Mouse (Mus musculus): ENCODE results near the gene Ankrd44. TPM values are rescaled to one million over a fixed set of nuclear protein-coding genes. Genes with fewer than 3 reads are reported as not detected.

Gene Ankrd44
- polyA plus RNA-seq, 1 experiment: 7.1 TPM

GRCm38 (mm10) chr1:54597594-54598217, 328.5 kb downstream of the Ankrd44 start:
- no peak for DNase-seq (ENCODE audit: low read depth, low spot score)
- 70% methylated on average over 4 of the region's 4 CpGs for WGBS

- 84% methylated on average over 2 of the region's 2 CpGs for WGBS
- DNase-seq (ENCODE audit: low read depth, low spot score): no peak
Observed at GRCm38 (mm10) chr1:54596151-54596550, 330.0 kb downstream of the Ankrd44 start.

Other genes with a start within 250 kb of the Ankrd44 start
- gene Sf3b1, start 101.1 kb upstream of the Ankrd44 start, polyA plus RNA-seq (2012; rRNA removed): 29.4 and 42.6 TPM in 2 replicates
- 7.8 and 10.2 TPM in 2 replicates for gene Coq10b, start 126.4 kb upstream of the Ankrd44 start, polyA plus RNA-seq (2012; rRNA removed)
- gene Hspe1, start 161.7 kb upstream of the Ankrd44 start, polyA plus RNA-seq (2012; rRNA removed): 30.4 and 31.1 TPM in 2 replicates
- gene Hspd1, start 161.9 kb upstream of the Ankrd44 start, polyA plus RNA-seq (2012; rRNA removed): 38.9 and 39.7 TPM in 2 replicates
- 11.0 and 11.3 TPM in 2 replicates for gene Mob4, start 204.8 kb upstream of the Ankrd44 start, polyA plus RNA-seq (2012; rRNA removed)

All from large intestine, adult 2 months (tissue).